Mouse (Mus musculus): ENCODE measurements around the gene Ttk. TPM values are rescaled to one million over a fixed set of nuclear protein-coding genes. Genes with fewer than 3 reads are reported as not detected.
A peak's percentile ranks its signal among the peaks of the same experiment; 100 is the strongest.

The Ttk gene
- polyA plus RNA-seq, 1 experiment from 2014 or later = 35.7 TPM

DNA sequence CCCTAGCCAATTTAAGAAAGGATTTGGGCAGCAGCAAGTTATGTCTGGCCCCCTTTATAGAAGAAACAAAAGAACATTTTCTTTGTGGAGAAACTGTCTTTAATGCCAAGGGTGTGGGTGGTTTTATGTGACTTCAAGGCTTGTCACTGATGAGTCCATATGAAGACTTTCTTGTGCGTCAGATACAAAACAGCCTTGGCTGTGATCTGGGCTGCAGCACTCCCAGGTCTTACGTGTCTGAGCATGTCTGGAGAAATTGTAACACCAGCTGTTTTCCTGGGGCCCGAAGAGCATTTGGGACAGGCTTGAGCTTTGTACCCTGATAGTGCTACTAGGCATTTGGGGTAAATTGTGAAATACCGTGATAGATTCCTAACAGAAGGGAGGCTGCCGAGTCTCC is 11.6 kb upstream of the Ttk start:
- Histone ChIP-seq H3K9me3 (no peaks in the 10 kb centered on the region), H3K4me1 (no peaks in the 10 kb centered on the region), H3K36me3 (no peaks in the 10 kb centered on the region), H3K9ac (no peak overlapping the region), H3K27me3 (no peaks in the 10 kb centered on the region), H3K27ac (no peak overlapping the region), H3K4me3 (no peak overlapping the region), H3K4me2 (replicated peaks) (no peak overlapping the region)
- ATAC-seq (ENCODE audit: low FRiP score, low read depth) = no peak
- 70% methylated on average over 5 of the region's 5 CpGs for WGBS

DNA sequence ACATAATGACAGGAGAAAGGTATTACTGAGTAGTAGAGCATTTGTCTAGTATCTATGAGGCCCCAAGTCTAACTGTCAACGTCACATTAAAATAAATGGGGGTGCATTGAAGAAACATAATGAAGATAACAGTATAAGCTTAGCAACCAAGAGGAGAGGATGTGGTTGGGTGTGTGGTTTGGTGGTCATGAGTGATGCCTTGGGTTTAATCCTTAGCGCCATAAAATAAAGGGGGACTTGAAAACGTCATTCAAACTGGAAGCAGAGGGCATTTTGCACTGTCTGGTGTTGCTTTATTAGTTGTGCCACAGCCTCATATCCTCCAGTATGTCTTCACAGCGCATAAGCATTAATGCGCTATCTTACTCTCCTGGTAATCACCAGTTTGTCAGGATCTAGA is 4.6 kb upstream of the Ttk start:
- no peak overlapping the region for H3K27ac ChIP-seq
- WGBS = 80% methylated on average over 5 of the region's 5 CpGs

DNA sequence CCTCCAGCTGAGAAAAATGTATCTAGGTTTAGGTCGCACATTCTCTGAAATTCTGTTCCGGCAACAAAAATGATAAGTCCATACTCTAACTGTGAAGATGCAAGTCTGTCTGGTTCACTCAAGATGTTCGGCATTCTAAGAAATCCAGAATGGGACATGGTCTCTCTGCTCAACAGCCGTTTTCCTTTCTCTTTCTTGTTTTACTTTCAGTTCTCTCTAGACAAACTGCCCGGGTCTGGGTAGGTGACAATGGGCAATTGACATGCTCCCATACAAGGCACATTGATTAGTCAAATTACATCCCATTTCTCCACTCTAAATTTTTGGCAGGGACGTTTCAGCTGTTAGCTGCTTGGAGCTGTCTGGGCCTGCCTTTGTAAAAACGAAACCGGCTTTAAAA is 3.3 kb upstream of the Ttk start:
- Histone ChIP-seq H3K27ac (no peak overlapping the region), H3K4me2 (replicated peaks) (no peak overlapping the region), H3K9ac (no peak overlapping the region), H3K36me3 (no peaks in the 10 kb centered on the region), H3K27me3 (no peaks in the 10 kb centered on the region), H3K4me3 (no peak overlapping the region), H3K4me1 (peaks cover 9% of the 10 kb centered on the region), H3K9me3 (no peaks in the 10 kb centered on the region)
- no peak for ATAC-seq (ENCODE audit: low FRiP score, low read depth)
- WGBS = 69% methylated on average over 8 of the region's 8 CpGs

More for the DNA sequence above, 4.6 kb upstream of the Ttk start:
- no peaks in the 10 kb centered on the region for H3K9me3 ChIP-seq
- no peaks in the 10 kb centered on the region for H3K27me3 ChIP-seq
- H3K4me3 ChIP-seq = no peak overlapping the region
- no peak overlapping the region for H3K4me2 ChIP-seq (replicated peaks)
- no peak for ATAC-seq (ENCODE audit: low FRiP score, low read depth)
- no peak overlapping the region for H3K9ac ChIP-seq
- H3K36me3 ChIP-seq = no peaks in the 10 kb centered on the region
- peaks cover under 1% of the 10 kb centered on the region for H3K4me1 ChIP-seq

DNA sequence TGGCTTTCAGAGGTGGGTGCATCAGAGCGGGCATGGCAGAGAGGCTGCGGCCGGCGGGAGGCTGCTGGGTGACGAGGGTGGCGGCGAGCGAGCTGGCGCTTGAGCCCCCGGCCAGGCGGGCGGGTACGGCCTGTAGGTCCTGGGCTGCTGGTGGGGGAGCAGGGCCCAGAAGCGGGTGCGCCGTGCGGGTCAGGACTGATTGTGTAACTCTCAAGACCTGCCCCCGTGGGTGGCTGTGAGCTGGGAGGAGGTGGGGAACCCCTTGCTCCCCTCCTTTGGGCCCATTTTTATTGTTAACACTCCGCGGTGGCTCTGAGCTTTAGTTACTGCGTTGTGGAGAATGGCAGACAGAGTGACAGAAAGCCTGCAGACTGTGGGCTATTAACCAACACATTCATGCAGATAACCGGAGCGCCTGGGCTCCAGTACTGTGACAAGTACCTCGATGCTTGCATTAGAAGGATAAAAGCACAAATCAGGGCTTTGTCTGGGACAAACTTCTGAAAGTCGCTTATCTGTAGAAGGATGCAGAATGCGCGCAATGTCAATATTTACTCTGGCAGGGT is 342 bp downstream of the Ttk start:
- ATAC-seq (ENCODE audit: low FRiP score, low read depth) = peak; percentile 81

DNA sequence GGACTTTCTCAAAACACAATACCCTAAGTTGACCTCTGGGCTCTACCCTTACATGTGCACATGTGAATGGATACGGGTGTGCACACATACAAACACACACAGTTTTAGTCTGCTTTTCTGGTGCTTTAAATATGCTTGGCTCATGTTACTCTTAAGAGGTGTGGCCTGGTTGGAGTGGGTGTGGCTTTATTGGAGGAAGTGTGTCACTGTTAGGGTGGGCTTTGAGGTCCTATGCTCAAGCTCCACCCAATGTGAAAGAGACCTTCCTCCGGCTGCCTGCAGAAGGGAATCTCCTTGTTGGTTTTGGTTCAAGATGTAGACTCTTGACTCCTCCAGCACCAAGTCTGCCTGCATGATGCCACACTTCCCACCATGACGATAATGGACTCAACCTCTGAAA is 18.0 kb downstream of the Ttk start:
- no peak overlapping the region for H3K4me2 ChIP-seq (replicated peaks)
- no peaks in the 10 kb centered on the region for H3K9me3 ChIP-seq
- no peak overlapping the region for H3K27ac ChIP-seq
- H3K4me1 ChIP-seq = no peaks in the 10 kb centered on the region
- H3K36me3 ChIP-seq = peaks cover 45% of the 10 kb centered on the region
- H3K27me3 ChIP-seq = no peaks in the 10 kb centered on the region
- no peak overlapping the region for H3K4me3 ChIP-seq
- WGBS = 90% methylated on average over 3 of the region's 3 CpGs
- no peak for ATAC-seq (ENCODE audit: low FRiP score, low read depth)
- no peak overlapping the region for H3K9ac ChIP-seq

More for the DNA sequence above, 342 bp downstream of the Ttk start:
- Histone ChIP-seq H3K9me3 (no peaks in the 10 kb centered on the region), H3K4me1 (peaks cover 9% of the 10 kb centered on the region), H3K4me3 (peak overlapping the region; percentile 88), H3K4me2 (replicated peaks) (peak overlapping the region; percentile 86), H3K36me3 (peaks cover 1% of the 10 kb centered on the region; the same call in 1 of the 2 replicates), H3K27me3 (no peaks in the 10 kb centered on the region), H3K27ac (no peak overlapping the region; the same call in 1 of the 2 replicates), H3K9ac (peak overlapping the region; percentile 86)
- WGBS = 2% methylated on average over 27 of the region's 27 CpGs

DNA sequence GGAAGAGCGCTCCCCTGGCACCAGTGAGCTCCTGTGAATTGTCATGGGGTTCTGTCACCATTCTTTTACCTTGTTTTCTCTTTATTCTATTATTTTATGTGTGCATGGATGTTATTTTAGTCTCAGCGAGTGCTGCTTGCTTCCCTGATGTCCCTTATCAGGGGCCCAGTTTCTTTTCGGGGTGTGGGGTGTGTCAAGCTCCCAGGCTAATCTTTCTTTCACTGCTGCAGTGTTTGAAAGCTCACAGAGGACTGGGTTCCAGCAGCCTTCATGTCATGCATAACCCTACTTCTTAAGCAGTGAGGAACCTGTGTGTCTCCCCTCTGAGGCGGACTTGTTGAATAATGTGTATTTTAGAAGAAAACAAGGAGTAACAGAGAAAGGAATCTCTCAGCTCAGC is 30.7 kb downstream of the Ttk start:
- WGBS = 94% methylated on average over 4 of the region's 4 CpGs
- no peak for ATAC-seq (ENCODE audit: low FRiP score, low read depth)
- no peak overlapping the region for H3K4me3 ChIP-seq
- H3K9me3 ChIP-seq = no peaks in the 10 kb centered on the region
- no peaks in the 10 kb centered on the region for H3K27me3 ChIP-seq
- no peak overlapping the region for H3K9ac ChIP-seq
- H3K27ac ChIP-seq = no peak overlapping the region
- H3K4me2 ChIP-seq (replicated peaks) = no peak overlapping the region
- no peaks in the 10 kb centered on the region for H3K4me1 ChIP-seq
- peaks cover 61% of the 10 kb centered on the region for H3K36me3 ChIP-seq

DNA sequence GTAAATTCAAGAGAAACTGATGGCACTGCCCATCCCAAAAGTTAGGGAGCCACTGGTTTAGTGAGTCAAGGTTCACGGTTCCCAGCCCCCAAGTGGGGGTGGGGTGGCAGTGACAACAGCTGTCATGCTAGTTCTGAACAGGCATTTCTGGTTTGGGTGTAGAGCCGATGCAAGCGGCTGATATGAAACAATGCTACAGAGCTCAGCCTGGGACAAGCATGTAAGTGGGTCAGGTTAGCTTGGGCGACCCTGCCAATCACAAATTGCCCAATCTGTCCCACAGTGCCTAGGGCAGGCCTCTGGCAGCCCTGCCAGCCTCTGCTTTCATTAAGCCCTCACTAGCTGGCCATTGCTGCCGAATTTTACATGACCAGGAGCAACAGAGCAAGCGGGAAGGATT is 47.7 kb downstream of the Ttk start:
- no peak overlapping the region for H3K4me2 ChIP-seq (replicated peaks)
- H3K27me3 ChIP-seq = no peaks in the 10 kb centered on the region
- no peaks in the 10 kb centered on the region for H3K4me1 ChIP-seq
- no peak for ATAC-seq (ENCODE audit: low FRiP score, low read depth)
- H3K4me3 ChIP-seq = no peak overlapping the region
- no peak overlapping the region for H3K27ac ChIP-seq
- H3K36me3 ChIP-seq = peaks cover 7% of the 10 kb centered on the region; the same call in 1 of the 2 replicates
- H3K9me3 ChIP-seq = no peaks in the 10 kb centered on the region
- WGBS = 83% methylated on average over 6 of the region's 6 CpGs
- H3K9ac ChIP-seq = no peak overlapping the region

DNA sequence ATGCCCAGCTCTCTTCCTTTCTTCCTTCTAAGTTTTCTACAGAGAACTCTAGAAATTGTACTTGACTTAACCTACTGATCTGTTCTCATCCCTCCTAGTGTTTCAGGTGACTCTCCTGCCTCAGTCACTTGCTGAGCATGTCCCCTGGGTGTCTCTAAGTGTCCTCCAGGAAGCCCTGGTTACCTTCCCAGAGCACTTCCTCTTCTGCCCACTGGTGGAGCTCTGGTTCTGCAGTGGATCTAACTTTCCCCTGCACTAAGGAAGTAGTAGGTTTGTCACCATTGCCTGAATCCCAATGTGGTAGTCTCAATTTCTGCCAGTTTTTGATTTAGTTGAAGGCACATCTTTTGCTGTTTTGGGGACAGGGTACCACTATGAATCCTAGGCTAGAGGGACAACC is 51.7 kb downstream of the Ttk start:
- no peak for ATAC-seq (ENCODE audit: low FRiP score, low read depth)
- Histone ChIP-seq H3K9me3 (no peaks in the 10 kb centered on the region), H3K4me1 (no peaks in the 10 kb centered on the region), H3K36me3 (peaks cover 7% of the 10 kb centered on the region; the same call in 1 of the 2 replicates), H3K27ac (no peak overlapping the region), H3K27me3 (no peaks in the 10 kb centered on the region), H3K9ac (no peak overlapping the region), H3K4me3 (no peak overlapping the region), H3K4me2 (replicated peaks) (no peak overlapping the region)

DNA sequence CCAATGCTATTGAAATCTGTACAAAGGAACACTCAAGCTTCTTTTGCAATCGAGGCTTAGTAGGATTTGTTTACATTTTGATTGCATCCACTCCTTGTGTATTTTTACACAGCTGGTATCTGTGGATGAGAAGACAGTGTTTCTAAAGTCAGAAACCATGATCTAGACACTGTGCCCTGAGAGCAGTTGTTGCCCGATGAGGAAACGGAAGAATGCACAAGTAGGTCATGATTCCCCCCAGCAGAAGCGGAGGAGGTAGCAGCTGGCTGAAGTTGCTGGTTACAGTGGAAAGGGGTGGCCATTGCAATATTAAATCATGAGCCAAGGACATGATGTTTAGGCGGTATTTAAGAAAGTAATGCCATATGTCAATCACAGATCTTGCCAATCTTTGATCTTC is 53.7 kb downstream of the Ttk start:
- no peaks in the 10 kb centered on the region for H3K4me1 ChIP-seq
- H3K4me2 ChIP-seq (replicated peaks) = no peak overlapping the region
- H3K4me3 ChIP-seq = no peak overlapping the region
- no peaks in the 10 kb centered on the region for H3K27me3 ChIP-seq
- no peak for ATAC-seq (ENCODE audit: low FRiP score, low read depth)
- peaks cover 7% of the 10 kb centered on the region; the same call in 1 of the 2 replicates for H3K36me3 ChIP-seq
- H3K27ac ChIP-seq = no peak overlapping the region
- no peak overlapping the region for H3K9ac ChIP-seq
- no peaks in the 10 kb centered on the region for H3K9me3 ChIP-seq
- 91% methylated on average over 5 of the region's 5 CpGs for WGBS

DNA sequence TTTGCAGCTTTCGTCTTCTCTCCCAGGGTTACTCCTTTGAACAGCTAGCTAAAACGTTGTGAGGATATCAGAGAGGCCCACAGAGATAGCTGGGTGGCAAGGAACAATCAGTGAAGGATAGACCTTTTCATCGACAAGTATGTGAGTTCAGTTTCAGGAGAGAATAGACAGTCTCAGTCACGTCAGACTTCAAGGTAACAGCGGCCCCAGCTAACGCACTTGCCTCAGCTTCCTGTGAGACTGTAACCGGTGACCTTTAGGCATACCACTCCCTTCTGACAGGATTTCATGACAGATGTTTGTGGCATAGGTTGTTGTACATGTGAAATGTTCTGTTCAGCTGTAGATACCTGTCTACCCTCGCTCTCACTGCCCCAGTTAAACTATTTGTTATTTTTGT is 58.6 kb downstream of the Ttk start:
- no peak for ATAC-seq (ENCODE audit: low FRiP score, low read depth)
- Histone ChIP-seq H3K4me2 (replicated peaks) (no peak overlapping the region), H3K4me3 (no peak overlapping the region), H3K36me3 (no peaks in the 10 kb centered on the region), H3K4me1 (no peaks in the 10 kb centered on the region), H3K9me3 (no peaks in the 10 kb centered on the region), H3K27me3 (no peaks in the 10 kb centered on the region), H3K27ac (no peak overlapping the region), H3K9ac (no peak overlapping the region)
- 71% methylated on average over 8 of the region's 8 CpGs for WGBS

DNA sequence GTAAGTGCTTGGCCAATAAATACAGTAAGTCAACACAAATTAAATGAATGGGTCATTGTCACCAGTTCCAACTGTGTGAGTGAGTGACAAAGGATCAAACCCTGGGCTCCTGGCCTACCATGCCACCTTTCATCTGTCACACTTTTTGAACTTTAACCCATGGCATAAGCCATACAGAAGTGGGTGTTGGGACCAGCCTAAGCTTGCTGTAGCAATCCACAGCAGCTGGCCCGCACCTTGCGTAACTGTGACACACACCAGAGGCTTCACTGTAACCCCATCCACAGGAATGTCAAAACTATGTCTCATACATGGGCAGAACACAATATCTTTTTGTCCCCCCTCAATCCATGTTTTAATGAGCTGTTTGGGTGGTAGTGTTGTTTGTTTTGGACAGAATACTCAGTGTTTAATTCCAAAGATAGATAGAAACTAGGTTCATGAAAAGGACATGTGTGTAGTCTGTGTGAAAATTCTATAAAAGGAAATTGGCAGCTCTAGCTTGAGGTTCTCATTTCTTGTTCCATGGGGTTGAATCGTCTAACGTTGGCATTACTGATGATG is 59.4 kb downstream of the Ttk start:
- no peak overlapping the region for H3K9ac ChIP-seq
- no peaks in the 10 kb centered on the region for H3K4me1 ChIP-seq
- ATAC-seq (ENCODE audit: low FRiP score, low read depth) = 0 out of 2 replicates have a peak, but pooled peaks have one; percentile 40
- H3K27me3 ChIP-seq = no peaks in the 10 kb centered on the region
- H3K27ac ChIP-seq = no peak overlapping the region
- no peak overlapping the region for H3K4me2 ChIP-seq (replicated peaks)
- no peaks in the 10 kb centered on the region for H3K36me3 ChIP-seq
- no peak overlapping the region for H3K4me3 ChIP-seq
- WGBS = 82% methylated on average over 4 of the region's 4 CpGs
- no peaks in the 10 kb centered on the region for H3K9me3 ChIP-seq

DNA sequence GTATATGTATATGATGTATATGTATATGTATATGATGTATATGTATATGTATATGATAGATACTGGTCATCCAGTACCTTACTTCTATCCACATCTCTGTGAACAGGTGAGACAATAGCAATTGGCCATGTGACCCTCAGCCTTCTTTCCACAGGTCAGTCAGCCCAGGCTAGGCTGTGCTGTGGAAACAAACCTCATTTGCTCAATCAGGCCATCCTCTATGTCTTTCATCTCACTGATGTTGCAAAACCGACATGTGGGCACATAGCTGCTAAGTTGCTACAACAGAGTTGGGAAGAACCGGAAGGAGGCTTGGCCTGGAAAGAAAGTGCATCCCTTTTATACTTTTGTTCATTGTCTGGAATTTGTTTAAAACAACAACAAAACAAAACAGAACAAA is 67.6 kb downstream of the Ttk start:
- H3K4me2 ChIP-seq (replicated peaks) = no peak overlapping the region
- 79% methylated on average over 2 of the region's 2 CpGs for WGBS
- no peaks in the 10 kb centered on the region for H3K9me3 ChIP-seq
- H3K36me3 ChIP-seq = no peaks in the 10 kb centered on the region
- ATAC-seq (ENCODE audit: low FRiP score, low read depth) = no peak
- H3K27ac ChIP-seq = no peak overlapping the region
- H3K9ac ChIP-seq = no peak overlapping the region
- H3K27me3 ChIP-seq = no peaks in the 10 kb centered on the region
- no peaks in the 10 kb centered on the region for H3K4me1 ChIP-seq
- H3K4me3 ChIP-seq = no peak overlapping the region

DNA sequence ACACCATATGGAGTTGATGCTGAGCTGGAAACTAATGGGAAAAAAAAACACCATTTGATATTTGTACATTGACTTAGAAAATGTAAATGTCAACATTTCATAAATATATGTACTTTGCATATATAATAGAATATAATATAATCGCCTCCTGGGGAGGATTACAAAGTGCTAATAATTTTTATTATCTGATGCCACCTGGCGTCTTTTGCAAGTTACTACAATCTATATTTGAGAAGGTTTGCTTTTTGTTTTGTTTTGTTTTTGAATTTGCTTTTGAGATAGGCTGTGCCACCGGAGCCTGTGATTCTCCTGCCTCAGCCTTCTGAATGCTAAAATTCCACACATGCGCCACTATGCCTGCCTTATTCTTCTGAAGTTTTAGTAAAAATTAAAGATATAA is 71.3 kb downstream of the Ttk start:
- no peak overlapping the region for H3K27ac ChIP-seq
- 77% methylated on average over 4 of the region's 4 CpGs for WGBS

More for the DNA sequence above, 71.3 kb downstream of the Ttk start:
- H3K4me3 ChIP-seq = no peak overlapping the region
- no peak for ATAC-seq (ENCODE audit: low FRiP score, low read depth)
- H3K9ac ChIP-seq = no peak overlapping the region
- H3K36me3 ChIP-seq = no peaks in the 10 kb centered on the region
- H3K9me3 ChIP-seq = no peaks in the 10 kb centered on the region
- H3K4me1 ChIP-seq = no peaks in the 10 kb centered on the region
- H3K27me3 ChIP-seq = no peaks in the 10 kb centered on the region
- H3K4me2 ChIP-seq (replicated peaks) = no peak overlapping the region
